Mouse (Mus musculus) heart, adult 18-20 months (tissue): ENCODE measurements around the gene Cops8. TPM values are rescaled to one million over a fixed set of nuclear protein-coding genes. Genes with fewer than 3 reads are reported as not detected.

Experiments
- DNase-seq, 2 experiments: peaks; one replicate each; pipeline ENCODE4 v3.0.0; 2021 to 2022; ENCODE audit warnings: mixed read lengths in 1 of 2
- total RNA-seq, 2 experiments: library from RNA; stranded (reverse); gene quantifications; 2 replicates each; pipeline ENCODE4 v1.2.3; 2021

Gene Cops8
- total RNA-seq, 2 experiments from 2014 or later, result 92.6 to 98.4 TPM

DNA sequence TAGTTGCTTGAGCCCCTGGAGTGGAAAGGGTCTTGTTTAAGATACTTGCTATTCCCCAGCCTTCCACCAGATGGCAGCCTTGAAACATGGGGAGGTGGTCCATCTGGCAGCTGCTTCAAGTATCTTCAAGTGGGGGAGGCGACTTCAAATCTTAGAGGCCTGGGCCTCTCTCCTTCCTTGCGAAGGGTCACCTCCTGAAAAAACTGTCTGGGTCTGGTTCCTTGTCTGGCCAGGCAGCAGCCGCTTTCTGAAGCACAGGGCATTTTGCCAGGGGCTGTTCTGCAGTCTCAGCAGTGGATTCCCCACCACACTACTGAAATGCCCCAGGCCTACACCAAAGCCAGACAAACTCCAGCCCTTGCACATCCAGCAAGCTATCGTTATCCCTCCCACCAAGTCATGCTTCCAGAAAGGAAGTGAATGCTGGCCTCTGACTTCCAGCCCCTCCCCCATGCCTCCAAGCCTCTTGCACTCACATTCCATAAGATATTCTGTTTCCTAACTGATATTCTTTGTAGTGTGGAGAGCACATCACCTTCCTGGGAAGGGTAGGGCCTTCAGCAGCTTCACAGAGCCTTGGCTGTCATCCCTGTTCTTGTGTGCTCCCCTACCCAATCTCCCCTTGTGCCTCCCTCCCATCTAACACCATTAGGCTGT is 48.1 kb downstream of the Cops8 start:
- DNase-seq, result peak; percentile 71 to 87

- DNase-seq, result peak; percentile 39 to 42
Measured at GRCm38 (mm10) chr1:90651781-90652180, 49.0 kb downstream of the Cops8 start.

GRCm38 (mm10) chr1:90652553-90652952 is 49.8 kb downstream of the Cops8 start:
- DNase-seq, result no peak

DNA sequence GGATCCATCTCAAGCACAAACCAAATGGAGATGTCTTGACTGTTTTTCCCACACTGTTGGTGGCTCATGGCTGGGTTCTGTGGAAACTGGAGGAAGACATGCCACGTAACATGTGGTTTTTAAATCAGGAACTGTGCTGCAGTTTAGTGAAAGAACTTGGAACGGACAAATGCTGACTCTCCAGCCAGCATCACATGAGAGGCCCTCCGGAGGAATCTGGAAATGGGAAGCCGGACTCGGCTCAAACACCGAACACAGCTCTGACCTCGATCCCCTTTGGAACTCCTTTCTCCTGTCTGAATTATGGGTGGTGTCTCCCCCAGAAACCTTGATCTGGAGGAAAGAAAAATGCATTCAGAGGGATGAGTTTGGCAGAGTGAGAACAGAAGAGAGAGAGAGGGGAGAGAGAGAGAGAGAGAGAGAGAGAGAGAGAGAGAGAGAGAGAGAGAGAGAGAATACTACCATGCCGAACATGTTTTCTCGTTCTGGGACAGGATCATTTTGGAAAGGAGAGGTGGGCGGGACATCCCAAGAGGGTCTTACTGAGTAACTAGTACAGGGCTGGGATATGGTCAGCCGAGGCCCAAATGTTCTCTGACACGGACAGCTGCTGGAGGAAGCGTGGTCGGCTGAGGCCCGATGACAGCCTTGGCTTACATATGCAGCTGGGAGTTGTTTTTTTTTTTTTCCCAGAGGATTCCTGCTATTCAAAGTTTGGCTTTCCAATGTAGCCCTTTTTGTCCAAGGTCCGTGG is 53.9 kb downstream of the Cops8 start:
- DNase-seq, result peak; percentile 74 to 86

DNA sequence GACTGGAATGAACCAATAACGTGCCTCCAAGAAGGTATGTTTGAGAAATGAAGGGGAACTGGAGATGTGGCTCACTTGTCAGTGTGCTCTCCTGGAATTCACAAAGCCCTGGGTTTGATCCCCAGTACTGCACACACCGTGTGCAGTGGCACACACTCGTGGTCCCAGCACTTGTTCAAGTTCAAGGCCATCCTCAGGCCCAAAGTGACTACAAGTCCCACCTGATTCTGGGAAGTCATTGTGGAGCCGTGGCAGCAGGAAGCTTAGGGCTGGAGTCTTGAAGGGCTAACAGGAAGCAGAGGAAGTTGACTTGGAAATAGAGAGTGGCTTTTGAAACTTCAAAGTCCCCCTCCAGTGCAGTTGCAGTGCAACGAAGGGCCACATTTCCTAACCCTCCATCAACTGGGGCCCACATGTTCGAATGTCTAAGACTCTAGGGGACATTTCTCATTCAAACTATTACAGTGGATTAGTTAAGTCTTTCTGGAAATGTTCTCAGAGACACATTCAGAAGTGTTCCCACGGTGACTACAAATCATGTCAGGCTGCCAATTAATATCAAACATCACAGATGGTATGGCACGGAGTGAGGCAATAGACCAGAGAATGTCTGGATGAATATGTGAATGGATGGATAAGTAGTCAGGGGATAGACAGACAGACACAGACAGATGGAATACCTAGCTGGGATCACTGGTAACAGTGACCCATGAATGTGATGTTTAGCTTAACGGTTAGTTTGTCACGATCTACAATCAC is 54.7 kb downstream of the Cops8 start:
- peak in 1 of 2 experiments; percentile 33 for DNase-seq

GRCm38 (mm10) chr1:90658581-90658980 is 55.8 kb downstream of the Cops8 start:
- DNase-seq, result no peak

DNA sequence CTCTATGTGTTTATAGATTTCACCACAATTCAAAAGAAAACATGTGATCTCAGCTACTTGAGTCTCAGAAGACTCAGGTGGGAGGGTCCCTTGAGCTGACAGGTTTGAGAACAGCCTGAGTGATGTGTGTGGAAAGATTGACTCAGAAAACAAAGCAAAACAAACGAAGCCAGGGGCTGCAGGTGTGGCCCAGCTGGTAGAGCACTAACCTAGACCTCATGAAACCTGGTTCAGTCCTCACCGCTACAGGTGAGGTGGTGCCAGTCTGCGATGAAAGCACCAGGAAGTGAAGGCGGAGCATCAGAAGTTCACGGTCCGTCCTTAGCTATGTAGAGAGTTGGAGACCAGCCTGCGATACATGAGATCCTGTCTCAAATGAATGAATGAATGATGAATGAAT is 57.4 kb downstream of the Cops8 start:
- DNase-seq, result no peak

- DNase-seq, result peak in 1 of 2 experiments; percentile 55
Measured at GRCm38 (mm10) chr1:90662491-90662890, 59.7 kb downstream of the Cops8 start.

Other genes with a start within 250 kb of the Cops8 start
- 10 to 100 TPM; 20.8 to 25.6 TPM for gene Col6a3, start 241.0 kb downstream of the Cops8 start, total RNA-seq